Mouse (Mus musculus) c-Kit-positive CD71-negative TER-119-negative erythroid progenitor cells, embryonic 14.5 days (primary cell): Measurements from ENCODE around the gene Adra1d.
A peak's percentile ranks its signal among the peaks of the same experiment; 100 is the strongest.

Source experiments
- DNase-seq: peaks from one replicate; pipeline ENCODE4 v3.0.0-alpha.2; 2013; ENCODE audit warnings: low read depth

Adra1d gene

GRCm38 (mm10) chr2:131561891-131562585, at the start of gene Adra1d:
TSS of gene Adra1d (minus strand) at chr2:131562283.
- no peak for DNase-seq

DNA sequence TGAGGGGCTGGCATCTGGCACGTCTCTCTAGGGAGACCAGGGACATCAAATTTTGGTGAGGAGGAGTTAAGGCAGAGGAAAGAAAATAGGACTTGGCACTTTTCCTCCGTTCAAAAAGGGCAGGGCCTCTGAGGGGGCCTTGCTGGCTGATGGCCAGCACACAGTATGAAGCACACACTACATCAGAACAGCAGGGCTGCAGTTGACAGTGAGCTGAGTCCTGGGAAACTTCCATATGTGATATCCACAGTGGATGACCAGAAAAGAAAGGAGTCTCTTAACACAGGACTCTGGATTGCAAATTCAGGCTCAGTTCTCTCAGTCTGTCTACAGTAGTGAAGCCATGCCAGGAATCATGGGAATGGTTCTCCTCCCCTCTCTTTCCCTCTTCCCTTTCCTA, 39.8 kb upstream of the Adra1d start:
- DNase-seq = no peak

DNA sequence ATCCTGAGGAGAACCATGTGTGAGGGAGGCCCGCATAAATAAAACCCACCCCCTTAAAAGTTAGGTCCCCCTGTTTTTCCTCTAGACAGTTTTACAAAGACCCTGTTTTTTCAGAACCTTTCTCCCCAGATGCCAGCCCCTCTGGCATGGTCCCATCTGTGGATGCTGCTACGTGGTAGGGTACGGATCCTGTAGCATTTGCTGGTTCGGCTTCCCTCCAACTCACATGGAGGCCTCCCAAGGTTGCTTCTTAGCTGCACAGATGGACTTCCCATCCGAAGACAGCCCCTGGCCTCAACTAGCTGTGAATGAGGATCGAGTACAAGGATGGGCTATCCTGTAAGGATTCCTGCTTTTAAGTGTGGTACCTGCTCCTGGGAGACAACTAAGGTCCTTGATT, 32.8 kb upstream of the Adra1d start:
- no peak for DNase-seq

- DNase-seq = no peak
Measured at GRCm38 (mm10) chr2:131587521-131587920, 25.4 kb upstream of the Adra1d start.

DNA sequence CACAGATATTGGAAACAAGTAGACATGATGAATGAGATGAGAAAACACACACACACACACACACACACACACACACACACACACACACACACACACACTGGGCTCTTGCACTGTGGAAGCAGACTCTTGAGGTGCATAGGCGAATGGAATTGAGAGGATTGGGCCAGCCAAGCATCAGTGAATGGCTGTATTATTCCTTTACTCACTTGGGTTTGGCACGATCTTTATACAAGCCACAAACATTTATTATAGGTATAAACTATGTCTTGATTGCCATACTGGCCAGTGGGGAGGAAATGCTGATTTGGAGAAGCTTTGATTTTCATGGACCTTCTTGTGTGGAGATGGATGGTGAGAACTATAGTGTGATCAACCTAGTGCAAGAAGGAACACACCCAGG, 19.4 kb upstream of the Adra1d start:
- DNase-seq = no peak

GRCm38 (mm10) chr2:131562586-131563122, 571 bp upstream of the Adra1d start:
- DNase-seq = no peak

DNA sequence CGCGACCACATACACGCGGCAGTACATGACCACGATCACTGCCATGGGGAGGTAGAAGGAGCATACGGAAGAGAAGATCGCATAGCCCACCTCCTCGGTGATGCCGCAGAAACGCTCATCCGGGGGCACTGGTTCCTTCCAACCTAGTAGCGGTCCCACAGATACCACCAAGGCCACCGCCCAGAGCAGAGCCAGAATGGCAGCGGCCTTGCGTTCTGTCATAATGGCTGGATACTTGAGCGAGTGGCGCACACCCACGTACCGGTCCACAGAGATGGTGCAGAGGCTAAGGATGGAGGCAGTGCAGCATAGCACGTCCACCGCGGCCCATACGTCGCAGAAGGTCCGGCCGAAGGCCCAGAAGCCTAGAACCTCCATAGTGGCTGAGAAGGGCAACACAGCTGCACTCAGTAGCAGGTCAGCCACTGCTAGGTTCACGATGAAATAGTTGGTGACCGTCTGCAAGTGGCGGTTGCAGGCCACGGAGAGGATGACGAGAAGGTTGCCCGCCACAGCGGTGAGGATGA, 676 bp downstream of the Adra1d start:
- DNase-seq = no peak

- no peak for DNase-seq
Measured at GRCm38 (mm10) chr2:131560205-131560919, 1.7 kb downstream of the Adra1d start.

- no peak for DNase-seq
Measured at GRCm38 (mm10) chr2:131557896-131558295, 4.2 kb downstream of the Adra1d start.

DNA sequence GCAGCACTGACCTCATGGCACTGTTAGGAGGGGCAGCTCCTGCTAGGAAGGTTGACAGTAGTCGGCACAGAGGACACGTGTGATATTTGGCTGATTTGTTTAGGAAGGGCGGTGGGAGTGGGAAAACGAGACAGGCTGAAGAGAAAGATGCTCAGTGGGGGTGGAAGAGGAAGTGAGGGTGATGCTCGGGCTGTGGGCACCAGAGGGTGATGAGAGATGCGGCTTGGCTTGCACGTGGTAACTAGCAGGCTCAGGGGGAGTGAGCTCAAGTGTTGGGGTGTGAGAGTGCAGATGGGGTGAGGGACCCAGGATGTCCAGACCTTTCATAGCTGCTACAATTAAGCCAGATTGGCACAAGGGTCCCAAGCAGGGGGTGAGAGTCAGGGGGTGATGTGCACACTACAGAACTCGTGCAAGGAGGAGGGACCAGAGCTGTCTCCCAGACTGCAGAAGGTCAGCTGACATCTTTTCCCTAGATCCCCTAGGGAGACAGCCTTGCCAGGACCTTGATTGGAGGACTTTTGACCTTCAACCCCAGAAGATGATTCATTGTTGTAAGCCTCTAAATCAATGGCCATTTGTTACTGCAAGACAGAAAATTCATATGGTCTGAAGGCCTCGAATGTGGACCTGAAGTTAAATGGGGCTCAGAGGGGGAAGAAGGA, 9.2 kb downstream of the Adra1d start:
- DNase-seq = no peak

DNA sequence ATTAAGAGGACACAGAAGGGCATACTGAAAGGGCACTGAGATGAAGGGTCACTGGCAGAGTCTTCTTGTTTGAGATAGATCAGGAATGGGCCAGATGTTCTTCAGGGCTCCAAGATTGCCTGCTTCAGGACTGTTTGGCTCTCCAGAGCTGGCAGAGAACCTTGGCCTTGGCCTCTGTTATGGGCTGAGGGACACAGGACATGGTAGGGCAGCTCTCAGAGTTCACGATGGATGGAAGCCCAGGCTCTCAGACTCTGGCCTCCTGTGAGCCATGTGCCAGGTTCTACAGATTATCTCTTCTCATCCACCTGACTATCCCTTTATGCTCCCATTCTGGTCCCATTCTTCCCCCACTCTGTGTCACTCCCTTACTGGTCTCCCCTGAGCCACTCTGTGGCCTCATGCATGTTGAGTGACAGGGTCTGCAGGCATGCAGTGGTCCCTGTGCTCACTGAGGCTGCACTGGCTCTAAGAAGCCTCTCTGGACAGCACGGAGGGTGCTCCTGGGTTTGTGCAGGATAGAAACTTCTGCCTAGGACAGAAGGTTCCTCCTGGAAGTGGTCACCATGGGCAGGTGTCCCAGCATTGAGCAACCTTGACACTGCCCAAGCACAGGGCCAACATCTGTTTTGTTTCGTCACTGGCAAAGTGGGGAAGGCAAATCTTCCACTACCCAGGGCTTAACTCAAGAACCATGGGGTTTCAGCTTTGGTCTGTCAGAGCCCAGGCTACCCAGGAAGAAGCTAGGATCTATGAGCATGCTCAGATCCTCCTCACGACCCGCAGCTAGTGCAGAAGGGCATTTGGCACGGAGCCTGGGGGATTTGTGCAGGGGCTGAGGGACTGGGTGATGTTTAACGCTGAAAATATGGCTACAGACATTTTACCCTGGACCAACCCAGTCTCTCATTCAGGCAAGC, 10.1 kb downstream of the Adra1d start:
- DNase-seq = no peak

DNA sequence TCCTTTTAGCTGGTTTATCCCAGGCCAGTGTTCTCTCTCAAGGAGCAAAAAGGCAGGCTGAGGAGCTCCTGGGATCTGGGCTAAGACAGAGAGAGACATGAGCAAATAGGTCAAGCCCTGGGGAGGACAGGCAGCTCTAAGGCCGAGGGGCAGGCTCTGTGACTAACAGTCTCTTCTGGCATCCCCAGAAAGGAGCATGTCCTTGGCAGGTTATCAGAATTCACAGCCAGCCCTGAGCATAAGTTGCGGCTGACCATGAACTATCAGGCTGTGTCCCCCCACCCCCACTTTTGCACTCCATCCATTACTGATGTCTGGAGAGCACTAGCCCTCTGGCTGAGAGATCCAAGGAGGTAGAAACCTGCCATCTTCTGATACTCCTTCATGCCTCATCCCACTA, 11.2 kb downstream of the Adra1d start:
- DNase-seq = no peak

DNA sequence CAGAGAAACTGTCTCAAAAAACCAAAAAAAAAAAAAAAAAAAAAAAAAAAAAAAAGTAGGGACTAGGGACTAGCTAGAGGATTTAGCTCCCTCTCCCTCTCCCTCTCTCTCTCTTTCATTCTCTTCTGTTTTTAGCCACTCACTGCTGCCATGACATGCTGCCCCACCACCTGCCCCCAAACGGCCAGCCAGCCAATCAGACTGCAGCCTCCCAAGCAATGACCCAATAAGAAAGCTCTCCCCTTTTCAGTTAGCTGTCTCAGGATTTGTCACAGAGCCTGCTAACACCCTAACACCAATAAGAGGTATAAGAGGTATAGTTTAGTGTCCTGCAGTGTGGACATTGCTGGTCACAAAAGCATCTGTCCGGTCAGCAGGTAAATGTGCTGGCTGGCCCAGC, 11.6 kb downstream of the Adra1d start:
- no peak for DNase-seq

DNA sequence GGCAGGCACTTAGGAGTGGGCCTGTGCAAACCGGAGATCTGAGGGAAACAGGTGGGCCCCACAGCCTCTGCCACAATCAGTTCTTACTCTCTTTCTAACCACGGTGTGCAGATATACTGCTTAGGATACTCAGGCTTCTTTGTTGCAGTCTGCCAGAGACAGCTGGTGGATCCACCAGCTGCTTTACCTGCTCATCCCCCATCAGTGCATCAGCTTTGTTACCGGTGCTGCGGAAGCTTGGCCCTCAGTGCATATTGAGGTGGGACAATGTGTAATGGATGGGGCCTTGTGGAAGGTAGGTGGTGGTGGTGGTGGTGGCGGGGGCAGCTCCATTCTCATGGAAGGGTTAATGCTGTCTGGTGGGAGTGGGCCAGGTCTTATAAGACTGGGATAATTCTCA, 13.0 kb downstream of the Adra1d start:
- DNase-seq = no peak

- DNase-seq = no peak
Measured at GRCm38 (mm10) chr2:131548330-131548729, 13.8 kb downstream of the Adra1d start.

- DNase-seq = no peak
Measured at GRCm38 (mm10) chr2:131546745-131547408, 15.2 kb downstream of the Adra1d start.

- DNase-seq = no peak
Measured at GRCm38 (mm10) chr2:131546308-131546700, 15.8 kb downstream of the Adra1d start.

- DNase-seq = peak; percentile 47
Measured at GRCm38 (mm10) chr2:131545386-131546307, 16.4 kb downstream of the Adra1d start.

- DNase-seq = no peak
Measured at GRCm38 (mm10) chr2:131542531-131542930, 19.6 kb downstream of the Adra1d start.

DNA sequence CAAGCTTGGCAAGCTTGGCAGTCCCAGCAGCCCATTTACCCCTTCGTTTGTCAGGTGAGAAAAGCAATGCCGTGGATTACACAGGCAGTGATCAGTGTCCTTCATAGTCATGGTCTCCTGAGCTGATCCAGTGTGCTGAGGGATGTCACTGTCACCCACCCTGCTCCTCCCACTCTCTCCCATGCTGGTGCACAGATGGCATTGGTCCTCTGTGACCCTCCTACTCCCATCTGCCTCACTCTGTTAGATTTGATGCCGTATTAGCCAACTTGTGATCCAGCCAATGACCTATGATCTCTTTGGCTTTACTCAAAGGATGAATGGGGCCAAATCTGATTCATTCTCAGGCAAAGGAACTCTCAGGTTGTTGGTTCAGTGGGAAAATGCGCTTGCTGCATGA, 20.4 kb downstream of the Adra1d start:
- DNase-seq = no peak
